Mouse (Mus musculus): Measurements from ENCODE around the gene Tifa.
A peak's percentile ranks its signal among the peaks of the same experiment; 100 is the strongest.
"Not testable (repeated sequence)": the region's sequence is repeated elsewhere in the genome, so short reads cannot be mapped to it uniquely, and the experiment has no call there.

Gene Tifa

DNA sequence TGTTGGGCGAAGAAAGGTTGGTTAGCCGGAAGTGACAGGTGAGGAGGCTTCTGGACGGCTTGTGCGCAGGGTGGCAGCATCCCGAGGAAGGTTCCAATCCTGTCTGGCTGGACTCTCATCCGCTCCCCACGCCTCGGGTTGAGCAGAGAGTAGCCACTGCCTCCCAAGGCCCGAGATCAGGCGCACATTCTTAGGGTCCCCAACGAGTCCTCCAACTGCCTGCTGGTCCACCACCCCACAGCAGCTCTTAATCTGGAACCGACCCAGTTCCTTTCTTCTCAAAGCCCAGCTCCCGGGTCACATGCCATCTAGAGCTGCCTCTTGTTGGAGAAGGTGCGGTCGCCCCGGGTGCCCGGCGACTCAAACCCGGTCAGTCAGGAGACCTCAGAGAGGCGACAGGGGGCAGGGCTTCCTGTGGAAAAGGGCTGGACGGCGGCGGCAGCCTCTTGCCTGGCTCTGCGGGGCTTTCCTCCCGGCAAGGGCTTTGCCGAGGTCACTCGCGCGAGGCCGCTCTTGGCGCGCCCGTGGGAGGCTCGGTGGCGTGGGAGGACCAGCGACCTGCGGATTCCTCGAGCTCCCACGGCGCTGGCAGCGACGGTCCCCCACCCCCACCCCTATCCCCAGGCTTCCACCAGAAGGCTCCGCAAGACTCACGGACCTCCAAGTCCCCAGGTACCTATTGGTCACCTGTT, at the start of gene Tifa:
Gene Tifa, plus strand, starts transcription at position 306 of the 692 bp plus-strand sequence.
- DNase-seq (ENCODE audit: low spot score in 2 of 2): peak; percentile 61 to 67

DNA sequence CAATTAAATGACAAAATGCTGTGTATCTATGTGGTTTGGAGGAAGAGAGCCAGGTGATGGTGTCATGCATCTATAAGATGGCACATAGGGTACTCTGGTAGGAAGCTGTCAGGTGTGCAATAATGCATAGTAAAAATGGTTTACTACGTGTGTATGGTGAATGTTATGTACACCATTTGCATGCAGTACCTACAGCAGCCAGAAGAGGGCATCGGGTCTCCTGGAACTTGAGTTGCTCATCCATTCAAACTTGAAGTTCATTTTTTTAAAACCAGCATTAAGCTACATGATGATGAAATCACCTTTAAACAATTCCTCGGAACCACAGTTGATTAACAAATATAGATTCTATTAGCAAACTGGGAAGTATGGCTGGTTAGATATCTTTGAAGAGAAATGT, 48.1 kb upstream of the Tifa start:
- DNase-seq (ENCODE audit: low spot score in 2 of 2): no peak

DNA sequence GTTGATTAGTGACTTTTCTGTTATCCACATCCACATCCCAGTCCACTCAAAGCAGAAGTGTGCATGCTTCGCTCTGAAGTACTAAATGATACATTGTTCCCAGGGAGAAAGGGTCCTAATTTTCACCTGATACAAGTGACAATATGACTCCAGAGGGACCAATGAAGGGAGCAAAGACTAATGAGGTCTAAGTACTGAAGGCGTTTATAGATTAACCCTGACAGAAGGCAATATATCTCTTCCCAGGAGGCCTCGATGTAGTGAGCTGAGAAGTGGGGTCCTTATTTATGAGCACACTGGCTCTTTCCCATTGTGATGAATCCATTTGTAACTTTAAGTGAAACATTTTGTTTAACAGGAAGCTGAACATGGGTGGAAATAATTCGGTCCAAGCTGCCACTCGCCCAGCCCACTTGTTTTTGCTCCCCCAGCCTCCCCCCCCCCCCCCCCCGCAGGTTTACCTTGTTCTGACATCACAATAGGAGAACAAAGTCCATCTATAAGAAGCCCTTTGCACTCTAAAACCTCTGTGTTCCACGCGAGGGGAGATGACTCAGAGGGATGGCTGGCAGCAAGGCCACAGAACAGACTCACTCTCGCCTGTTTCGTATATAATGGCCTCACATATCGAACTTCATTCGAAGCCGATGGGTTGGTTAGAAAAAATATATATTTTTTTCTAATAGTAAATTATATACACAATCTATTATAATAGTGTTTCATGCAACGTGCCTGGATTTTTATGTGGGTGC, 45.8 kb upstream of the Tifa start:
- DNase-seq (ENCODE audit: low spot score in 2 of 2): no peak

GRCm38 (mm10) chr3:127745504-127745903, 44.1 kb upstream of the Tifa start:
- DNase-seq (ENCODE audit: low spot score in 2 of 2): no peak

DNA sequence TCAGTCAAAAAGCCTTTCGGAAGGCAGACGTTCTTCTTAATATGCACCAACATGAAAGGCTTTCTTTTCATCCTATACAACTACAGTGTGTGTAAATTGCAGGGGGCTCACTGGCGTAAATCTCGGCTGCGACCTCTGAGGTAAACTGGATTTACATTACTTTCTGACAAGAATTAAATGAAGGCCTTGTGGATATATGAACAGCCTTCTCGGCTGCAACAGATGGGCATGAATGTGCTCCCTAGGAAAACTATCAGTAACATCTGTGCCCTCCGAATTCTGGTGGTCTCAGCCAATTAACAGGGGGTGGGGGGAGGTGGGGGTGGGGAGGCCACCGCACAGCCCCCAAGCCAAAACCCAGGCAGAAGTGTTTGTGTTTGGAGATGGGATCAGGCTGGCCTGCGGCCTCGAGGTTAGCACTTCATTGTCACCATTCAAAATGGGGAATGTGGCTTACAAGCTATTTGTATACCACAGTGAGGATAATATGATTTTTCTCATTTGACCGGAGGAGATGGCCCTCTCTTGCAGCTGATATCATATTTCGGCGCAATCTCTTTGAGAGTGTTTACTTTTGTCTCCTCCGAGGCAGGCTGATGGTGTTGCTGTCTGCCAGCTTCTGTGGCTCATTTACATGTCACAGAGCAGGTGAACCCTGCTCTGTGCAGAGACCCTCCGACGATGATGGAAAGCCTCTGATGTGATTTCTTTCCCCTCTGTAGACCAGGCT, 43.5 kb upstream of the Tifa start:
- no peak for DNase-seq (ENCODE audit: low spot score in 2 of 2)

DNA sequence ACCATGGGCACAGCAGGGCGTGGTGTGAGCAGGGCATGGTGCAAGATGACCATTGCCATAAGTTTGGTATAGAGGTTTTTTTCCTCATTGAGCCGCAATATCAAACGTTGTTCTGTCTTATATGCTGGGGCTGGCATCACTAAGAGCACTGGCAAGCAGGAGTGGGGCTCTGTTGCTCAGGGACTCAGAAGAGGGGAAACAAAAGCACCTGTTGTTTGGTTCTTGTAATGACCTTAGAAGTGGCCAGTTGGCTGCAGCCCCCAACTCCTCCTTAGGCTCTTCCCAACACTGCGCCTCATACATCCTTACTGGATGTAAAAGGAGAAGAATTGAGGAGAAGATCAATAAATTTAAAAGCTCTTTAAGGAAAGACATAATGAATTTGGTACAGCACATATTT, 41.0 kb upstream of the Tifa start:
- no peak for DNase-seq (ENCODE audit: low spot score in 2 of 2)

- DNase-seq (ENCODE audit: low spot score in 2 of 2): no peak
These were observed 40.3 kb upstream of the Tifa start for GRCm38 (mm10) chr3:127749266-127749665.

DNA sequence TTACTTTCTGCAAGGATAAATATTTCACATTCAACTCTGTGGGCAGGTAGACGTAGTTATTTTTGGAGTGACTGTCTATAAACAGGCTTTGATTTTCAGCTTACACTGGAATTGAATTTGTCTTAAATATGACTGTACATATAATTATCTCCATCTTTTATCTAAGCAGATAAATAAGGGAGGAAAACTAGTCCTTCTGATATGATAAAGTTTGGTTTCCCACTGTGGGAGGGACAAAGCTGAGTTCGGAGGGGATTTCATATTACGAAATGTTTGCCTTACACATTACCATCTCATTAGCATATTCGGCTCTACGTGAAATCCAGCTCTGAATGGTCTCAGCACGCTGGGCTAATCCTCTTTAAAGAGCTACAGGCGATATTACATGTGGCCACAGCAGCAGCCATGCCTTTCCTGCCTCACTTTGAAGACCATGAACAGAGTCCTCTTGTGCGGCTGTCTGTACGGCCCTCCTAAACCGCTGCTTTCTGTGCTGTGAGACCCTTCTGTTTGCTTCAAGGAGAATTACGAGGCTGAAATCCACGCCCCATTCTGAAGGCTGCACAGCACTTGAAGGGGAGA, 39.5 kb upstream of the Tifa start:
- no peak for DNase-seq (ENCODE audit: low spot score in 2 of 2)

DNA sequence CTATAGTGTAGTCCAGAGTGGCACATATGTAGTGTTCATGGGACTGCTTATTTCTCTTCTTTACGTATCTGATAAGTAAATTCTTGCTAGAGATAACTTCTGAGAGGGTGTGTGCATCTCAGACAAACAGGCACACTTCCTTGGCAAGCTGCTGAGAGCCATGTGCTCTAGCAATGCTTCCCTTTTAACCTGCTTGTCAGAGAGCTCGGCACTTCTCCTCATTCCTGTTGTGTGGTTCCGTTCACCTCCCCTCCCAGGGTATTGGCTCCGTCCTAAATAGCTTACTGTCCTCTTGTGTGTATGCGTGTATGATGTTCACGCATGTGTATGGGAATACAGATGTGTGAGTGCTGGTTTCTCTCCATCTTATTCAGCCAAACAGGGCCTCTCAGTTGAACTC, 33.1 kb upstream of the Tifa start:
- DNase-seq (ENCODE audit: low spot score in 2 of 2): no peak

GRCm38 (mm10) chr3:127757886-127758301, 31.7 kb upstream of the Tifa start:
- no peak for DNase-seq (ENCODE audit: low spot score in 2 of 2)

GRCm38 (mm10) chr3:127758806-127759205, 30.8 kb upstream of the Tifa start:
- DNase-seq (ENCODE audit: low spot score in 2 of 2): no peak

DNA sequence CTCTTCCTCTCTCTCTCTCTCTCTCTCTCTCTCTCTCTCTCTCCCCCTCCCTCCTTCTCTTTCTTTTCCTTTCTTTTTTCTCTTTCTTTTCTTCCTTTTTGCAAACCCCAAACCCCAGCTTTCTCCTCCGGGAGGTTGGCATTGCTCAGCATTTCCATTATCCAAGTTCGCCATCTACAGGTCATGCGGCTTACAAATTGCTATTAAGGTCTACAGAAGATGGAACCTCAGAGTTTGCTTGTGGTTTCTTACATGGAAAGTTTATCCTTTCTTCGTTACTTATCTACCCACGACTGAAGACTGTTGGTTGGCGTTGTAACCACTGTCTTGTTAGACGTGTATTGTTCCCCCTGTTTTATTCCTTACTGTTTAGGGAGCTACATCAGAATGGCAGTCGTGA, 30.4 kb upstream of the Tifa start:
- DNase-seq (ENCODE audit: low spot score in 2 of 2): no peak

GRCm38 (mm10) chr3:127762403-127762802, 27.2 kb upstream of the Tifa start:
- DNase-seq (ENCODE audit: low spot score in 2 of 2): no peak

DNA sequence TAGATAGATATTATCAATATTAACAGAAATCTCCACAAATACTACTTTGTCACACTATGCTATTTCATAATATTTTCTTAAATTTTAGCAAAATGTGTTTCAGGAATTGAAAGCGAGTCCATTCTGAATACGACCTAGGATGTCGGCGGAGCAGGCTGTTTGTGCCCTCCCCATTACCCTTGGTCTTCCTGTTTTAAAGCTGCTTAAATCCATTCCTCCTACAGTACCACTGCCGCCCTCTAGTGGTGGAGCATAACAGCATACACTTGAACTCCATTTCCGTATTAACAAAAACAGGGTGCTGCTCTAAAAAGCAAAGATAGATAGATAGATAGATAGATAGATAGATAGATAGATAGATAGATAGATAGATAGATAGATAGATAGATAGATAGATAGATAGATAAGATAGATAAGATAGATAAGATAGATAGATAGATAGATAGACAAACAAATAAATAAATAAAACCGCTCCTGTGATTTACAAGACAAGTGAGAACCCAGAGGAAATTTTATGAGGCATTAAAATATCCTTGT, 26.5 kb upstream of the Tifa start:
- peak; percentile 63 to 78 for DNase-seq (ENCODE audit: low spot score in 2 of 2)

DNA sequence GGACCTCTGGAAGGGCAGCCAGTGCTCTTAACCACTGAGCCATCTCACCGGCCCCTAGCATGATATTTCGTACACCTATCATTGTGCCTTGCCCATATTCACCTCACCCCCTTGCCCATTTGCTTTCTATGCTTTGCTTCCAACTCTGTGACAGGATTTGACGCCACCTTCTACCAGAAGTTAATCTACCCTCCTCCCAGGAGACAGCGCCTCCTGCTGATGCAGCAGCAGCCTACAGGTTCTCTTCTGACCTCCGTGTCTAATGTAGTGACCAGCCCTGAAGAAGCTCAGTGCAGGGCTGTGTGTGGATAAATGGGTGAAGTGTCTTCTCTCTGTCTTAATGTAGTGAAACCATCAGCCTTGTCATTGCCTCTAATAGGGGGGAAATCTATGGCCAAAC, 25.1 kb upstream of the Tifa start:
- DNase-seq (ENCODE audit: low spot score in 2 of 2): no peak

DNA sequence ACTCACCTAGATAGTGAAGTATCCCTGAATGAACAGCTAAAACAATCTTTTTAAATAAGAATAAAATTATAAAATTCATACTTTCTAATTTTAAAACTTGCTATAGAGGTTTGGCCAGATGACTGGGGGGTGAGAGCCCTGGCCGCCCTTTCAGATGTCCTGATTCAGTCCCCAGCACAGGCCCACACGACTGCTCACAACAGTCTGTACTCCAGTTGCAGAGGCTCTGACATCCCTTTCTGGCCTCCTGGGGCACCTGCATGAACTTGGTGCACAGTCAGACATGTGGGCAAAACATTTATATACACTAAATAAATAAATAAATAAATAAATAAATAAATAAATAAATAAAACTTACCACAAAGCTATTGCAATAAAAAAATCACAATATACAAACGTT, 23.6 kb upstream of the Tifa start:
- no peak for DNase-seq (ENCODE audit: low spot score in 2 of 2)

DNA sequence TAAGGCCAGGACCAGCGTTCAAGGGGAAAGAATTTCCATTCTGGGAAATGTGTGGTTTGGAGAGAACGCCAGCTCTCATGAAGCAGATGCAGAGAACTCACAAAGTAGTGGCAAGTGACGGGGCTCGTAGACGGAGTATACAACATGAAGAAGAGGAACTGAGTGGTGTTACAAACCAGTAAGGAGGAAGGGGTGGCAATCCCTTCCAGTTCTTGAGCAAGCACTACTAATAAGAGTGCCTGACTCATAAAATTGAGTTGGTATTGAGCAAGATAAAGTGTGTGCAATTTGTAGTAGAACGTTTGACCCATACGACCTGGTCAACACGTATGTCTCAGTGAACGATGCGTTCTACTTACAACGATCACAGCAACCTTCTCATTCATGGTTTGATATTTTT, 20.5 kb upstream of the Tifa start:
- DNase-seq (ENCODE audit: low spot score in 2 of 2): no peak

DNA sequence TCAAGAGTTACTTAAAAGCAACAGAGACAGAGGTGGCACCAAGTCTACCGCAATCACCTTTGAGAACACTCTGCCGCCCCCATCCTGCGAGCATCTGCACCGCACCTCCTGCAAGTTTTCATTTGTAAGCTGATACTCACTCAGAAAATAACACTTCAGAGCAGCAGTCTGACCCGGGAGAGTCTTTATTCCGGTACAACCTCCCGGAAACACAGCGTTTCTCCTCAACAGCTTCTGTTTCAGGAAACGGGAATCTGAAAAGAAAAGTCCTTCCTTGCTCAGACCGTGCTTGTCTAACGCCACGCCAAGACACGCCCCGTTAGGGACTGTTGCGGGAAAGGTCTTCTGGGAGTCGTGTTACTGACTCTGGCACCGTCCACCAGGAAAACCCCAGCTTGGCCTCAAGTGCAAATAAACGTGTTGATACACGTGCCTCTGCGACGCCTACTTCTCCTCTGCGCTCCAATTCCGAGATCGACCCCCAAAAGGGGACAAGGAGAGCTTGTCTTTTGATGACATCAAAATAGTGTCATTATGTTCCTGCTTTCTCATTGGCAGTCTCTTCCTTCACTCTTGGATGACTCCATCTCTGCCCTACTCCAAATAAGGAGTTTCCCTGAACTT, 9.5 kb upstream of the Tifa start, which contains the start of gene Alpk1:
Gene Alpk1, minus strand, starts transcription at position 507 of the 624 bp plus-strand sequence.
- peak; percentile 58 to 73 for DNase-seq (ENCODE audit: low spot score in 2 of 2)

GRCm38 (mm10) chr3:127780921-127781320, 8.7 kb upstream of the Tifa start:
- DNase-seq (ENCODE audit: low spot score in 2 of 2): no peak

GRCm38 (mm10) chr3:127782921-127783320, 6.7 kb upstream of the Tifa start:
- DNase-seq (ENCODE audit: low spot score in 2 of 2): no peak

- DNase-seq (ENCODE audit: low spot score in 2 of 2): not testable (repeated sequence)
These were observed 5.9 kb upstream of the Tifa start for GRCm38 (mm10) chr3:127783680-127784079.

DNA sequence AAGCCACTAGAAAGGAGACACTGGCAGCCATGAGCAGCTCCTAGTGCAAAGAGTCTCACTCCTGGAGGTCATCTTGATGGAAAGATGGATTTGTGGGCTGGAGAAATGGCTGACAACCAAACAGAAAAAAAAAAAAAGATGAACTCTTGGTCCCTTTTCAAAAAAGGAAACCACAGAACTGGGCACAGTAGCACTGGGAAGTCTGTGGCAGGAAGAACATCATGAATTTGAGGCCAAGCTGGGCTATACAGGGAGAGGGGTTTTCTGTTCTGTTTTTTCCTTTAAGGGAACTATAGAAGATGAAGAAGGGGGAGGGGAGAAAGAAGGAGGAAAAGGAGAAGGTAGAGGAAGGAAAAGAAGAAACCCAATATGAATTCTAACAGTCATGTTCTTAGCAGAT, 2.6 kb upstream of the Tifa start:
- no peak for DNase-seq (ENCODE audit: low spot score in 2 of 2)
